Mouse (Mus musculus) E14TG2a.4 (cell line): ENCODE measurements around the gene Elmo1.

ENCODE experiments used
- H3K27me3 ChIP-seq: 2 replicates; pipeline ENCODE4 v1.6.1; 2014; ENCODE audit warnings: low read length, control low read depth; ENCODE audit not compliant: insufficient read depth
- H3K36me3 ChIP-seq: 2 replicates; pipeline ENCODE4 v1.6.1; 2014; ENCODE audit warnings: low read length, control low read depth; ENCODE audit not compliant: insufficient read depth
- H3K4me1 ChIP-seq: replicated peaks from 2 replicates; pipeline ENCODE4 v1.6.1; 2014; ENCODE audit warnings: low read depth, low read length, control low read depth
- H3K4me3 ChIP-seq: replicated peaks from 2 replicates; pipeline ENCODE4 v1.5.1; 2014; ENCODE audit warnings: mild to moderate bottlenecking, low read length
- H3K9me3 ChIP-seq: 2 replicates; pipeline ENCODE4 v1.6.1; 2014; ENCODE audit warnings: low read length, control low read depth
- CTCF ChIP-seq: conservative IDR thresholded peaks from 2 replicates; pipeline ENCODE4 v1.5.1; 2014; ENCODE audit warnings: low read length
- NANOG ChIP-seq: IDR thresholded peaks from 2 replicates; pipeline ENCODE4 v1.6.1; 2014; ENCODE audit warnings: borderline replicate concordance, low read length, mixed read lengths
- POU5F1 ChIP-seq: IDR thresholded peaks from 2 replicates; pipeline ENCODE4 v1.6.1; 2014; ENCODE audit warnings: low read length, borderline replicate concordance

Gene Elmo1

GRCm38 (mm10) chr13:20109987-20110680, 19.7 kb downstream of the Elmo1 start:
- TF ChIP-seq CTCF (no peak), POU5F1 (no peak), NANOG (no peak)

GRCm38 (mm10) chr13:20111256-20111800, 20.9 kb downstream of the Elmo1 start:
- H3K4me3 ChIP-seq: no peak overlapping the region
- TF ChIP-seq CTCF (no peak), NANOG (no peak), POU5F1 (no peak)
- peaks cover 28% of the 10 kb centered on the region for H3K9me3 ChIP-seq

More at GRCm38 (mm10) chr13:20109987-20110680, 19.7 kb downstream of the Elmo1 start:
- Histone ChIP-seq H3K36me3 (no peaks in the 10 kb centered on the region), H3K27me3 (no peaks in the 10 kb centered on the region), H3K4me3 (no peak overlapping the region), H3K9me3 (peaks cover 17% of the 10 kb centered on the region), H3K4me1 (peaks cover 35% of the 10 kb centered on the region)

GRCm38 (mm10) chr13:20115131-20115907, 24.9 kb downstream of the Elmo1 start:
- H3K36me3 ChIP-seq: no peaks in the 10 kb centered on the region
- no peak for TF ChIP-seq POU5F1
- TF ChIP-seq CTCF: no peak
- no peak for TF ChIP-seq NANOG
- H3K27me3 ChIP-seq: no peaks in the 10 kb centered on the region
- H3K4me1 ChIP-seq: peaks cover 47% of the 10 kb centered on the region
- 0 out of 2 replicates have a peak overlapping the region, but pooled peaks have one; percentile 26 for H3K4me3 ChIP-seq
- H3K9me3 ChIP-seq: peaks cover 29% of the 10 kb centered on the region

More at GRCm38 (mm10) chr13:20111256-20111800, 20.9 kb downstream of the Elmo1 start:
- no peaks in the 10 kb centered on the region for H3K27me3 ChIP-seq
- no peaks in the 10 kb centered on the region for H3K36me3 ChIP-seq
- peaks cover 46% of the 10 kb centered on the region for H3K4me1 ChIP-seq

GRCm38 (mm10) chr13:20116019-20116418, 25.6 kb downstream of the Elmo1 start:
- peaks cover 29% of the 10 kb centered on the region for H3K9me3 ChIP-seq
- TF ChIP-seq POU5F1 (no peak), NANOG (no peak), CTCF (no peak)

GRCm38 (mm10) chr13:20116868-20117510, 26.6 kb downstream of the Elmo1 start:
- peaks cover 29% of the 10 kb centered on the region for H3K9me3 ChIP-seq
- TF ChIP-seq NANOG (no peak), POU5F1 (no peak), CTCF (no peak)
- H3K36me3 ChIP-seq: no peaks in the 10 kb centered on the region
- H3K4me1 ChIP-seq: peaks cover 58% of the 10 kb centered on the region
- no peaks in the 10 kb centered on the region for H3K27me3 ChIP-seq
- H3K4me3 ChIP-seq: no peak overlapping the region

More at GRCm38 (mm10) chr13:20116019-20116418, 25.6 kb downstream of the Elmo1 start:
- Histone ChIP-seq H3K4me1 (peaks cover 52% of the 10 kb centered on the region), H3K27me3 (no peaks in the 10 kb centered on the region), H3K36me3 (no peaks in the 10 kb centered on the region), H3K4me3 (peak overlapping the region; percentile 26; the same call in 1 of the 2 replicates)

- Histone ChIP-seq H3K9me3 (peaks cover 29% of the 10 kb centered on the region), H3K4me3 (no peak overlapping the region)
- TF ChIP-seq CTCF (no peak), POU5F1 (no peak), NANOG (no peak)
These were observed 27.3 kb downstream of the Elmo1 start for GRCm38 (mm10) chr13:20117691-20118090.

GRCm38 (mm10) chr13:20118909-20119308, 28.5 kb downstream of the Elmo1 start:
- TF ChIP-seq POU5F1: no peak
- TF ChIP-seq CTCF: no peak
- no peak for TF ChIP-seq NANOG
- no peak overlapping the region for H3K4me3 ChIP-seq

More at GRCm38 (mm10) chr13:20117691-20118090, 27.3 kb downstream of the Elmo1 start:
- H3K36me3 ChIP-seq: no peaks in the 10 kb centered on the region
- H3K4me1 ChIP-seq: peaks cover 62% of the 10 kb centered on the region
- H3K27me3 ChIP-seq: no peaks in the 10 kb centered on the region

More at GRCm38 (mm10) chr13:20118909-20119308, 28.5 kb downstream of the Elmo1 start:
- peaks cover 69% of the 10 kb centered on the region for H3K4me1 ChIP-seq
- H3K9me3 ChIP-seq: peaks cover 25% of the 10 kb centered on the region
- no peaks in the 10 kb centered on the region for H3K27me3 ChIP-seq
- no peaks in the 10 kb centered on the region for H3K36me3 ChIP-seq
